Mouse (Mus musculus): ENCODE data around the gene Mbnl3. TPM values are rescaled to one million over a fixed set of nuclear protein-coding genes. Genes with fewer than 3 reads are reported as not detected.
A peak's percentile ranks its signal among the peaks of the same experiment; 100 is the strongest.

The Mbnl3 gene
- 16.6 and 18.5 TPM in 2 replicates for polyA plus RNA-seq (2015; fragmentation: Nextera tagmentation; extraction: Ambion mirVana)

GRCm38 (mm10) chrX:51206432-51206831 is at the start of gene Mbnl3:
TSS of gene Mbnl3 (minus strand) at chrX:51206532.
- peak within 1 kb of the TSS; percentile 87 for H3K27ac ChIP-seq (ENCODE audit: low read length)
- H3K4me1 ChIP-seq (replicated peaks; ENCODE audit: control insufficient read depth, insufficient read depth, low read length): peaks cover 5% of the 10 kb centered on the region; the same call in 1 of the 2 replicates
- H3K4me2 ChIP-seq (ENCODE audit: low read depth, low read length): peak within 1 kb of the TSS; percentile 68
- H3K9me3 ChIP-seq (ENCODE audit: control insufficient read depth, low read length): no peaks in the 10 kb centered on the region
- no peak for ATAC-seq (ENCODE audit: low read depth)
- 34% methylated on average over 11 of the region's 11 CpGs for WGBS
- H3K36me3 ChIP-seq (ENCODE audit: control insufficient read depth, insufficient read depth, low read length): no peaks in the 10 kb centered on the region
- peak within 1 kb of the TSS; percentile 71 for H3K9ac ChIP-seq (ENCODE audit: low read length)
- peak within 1 kb of the TSS; percentile 61 for H3K4me3 ChIP-seq (ENCODE audit: low read length)
- H3K27me3 ChIP-seq (ENCODE audit: control insufficient read depth, insufficient read depth, low read depth, low read length): no peaks in the 10 kb centered on the region

- peak overlapping the region; percentile 71 for H3K9ac ChIP-seq (ENCODE audit: low read length)
These were observed 596 bp downstream of the Mbnl3 start for GRCm38 (mm10) chrX:51205548-51206324.

GRCm38 (mm10) chrX:51204626-51205547 is 1.4 kb downstream of the Mbnl3 start:
- peak overlapping the region; percentile 87 for H3K27ac ChIP-seq (ENCODE audit: low read length)
- peak; percentile 88 for ATAC-seq (ENCODE audit: low read depth)
- H3K27me3 ChIP-seq (ENCODE audit: control insufficient read depth, insufficient read depth, low read depth, low read length): no peaks in the 10 kb centered on the region
- peak overlapping the region; percentile 68 for H3K4me2 ChIP-seq (ENCODE audit: low read depth, low read length)
- no peaks in the 10 kb centered on the region for H3K36me3 ChIP-seq (ENCODE audit: control insufficient read depth, insufficient read depth, low read length)
- 17% methylated on average over 39 of the region's 67 CpGs for WGBS
- no peaks in the 10 kb centered on the region for H3K9me3 ChIP-seq (ENCODE audit: control insufficient read depth, low read length)
- H3K4me1 ChIP-seq (replicated peaks; ENCODE audit: control insufficient read depth, insufficient read depth, low read length): peaks cover 5% of the 10 kb centered on the region; the same call in 1 of the 2 replicates
- peak overlapping the region; percentile 61 for H3K4me3 ChIP-seq (ENCODE audit: low read length)
- H3K9ac ChIP-seq (ENCODE audit: low read length): peak overlapping the region; percentile 71

More at GRCm38 (mm10) chrX:51205548-51206324, 596 bp downstream of the Mbnl3 start:
- peak; percentile 73 for ATAC-seq (ENCODE audit: low read depth)
- WGBS: 18% methylated on average over 45 of the region's 79 CpGs
- Histone ChIP-seq H3K9me3 (ENCODE audit: control insufficient read depth, low read length) (no peaks in the 10 kb centered on the region), H3K36me3 (ENCODE audit: control insufficient read depth, insufficient read depth, low read length) (no peaks in the 10 kb centered on the region), H3K4me2 (ENCODE audit: low read depth, low read length) (peak overlapping the region; percentile 68), H3K27ac (ENCODE audit: low read length) (peak overlapping the region; percentile 87), H3K27me3 (ENCODE audit: control insufficient read depth, insufficient read depth, low read depth, low read length) (no peaks in the 10 kb centered on the region), H3K4me1 (replicated peaks; ENCODE audit: control insufficient read depth, insufficient read depth, low read length) (peaks cover 5% of the 10 kb centered on the region; the same call in 1 of the 2 replicates), H3K4me3 (ENCODE audit: low read length) (peak overlapping the region; percentile 61)

- H3K4me1 ChIP-seq (replicated peaks; ENCODE audit: control insufficient read depth, insufficient read depth, low read length): no peaks in the 10 kb centered on the region; the same call in 1 of the 2 replicates
- no peak for ATAC-seq (ENCODE audit: low read depth)
- H3K27me3 ChIP-seq (ENCODE audit: control insufficient read depth, insufficient read depth, low read depth, low read length): no peaks in the 10 kb centered on the region
- H3K4me2 ChIP-seq (ENCODE audit: low read depth, low read length): no peak overlapping the region
- no peak overlapping the region for H3K27ac ChIP-seq (ENCODE audit: low read length)
- H3K4me3 ChIP-seq (ENCODE audit: low read length): no peak overlapping the region
- H3K36me3 ChIP-seq (ENCODE audit: control insufficient read depth, insufficient read depth, low read length): no peaks in the 10 kb centered on the region
- no peak overlapping the region for H3K9ac ChIP-seq (ENCODE audit: low read length)
- H3K9me3 ChIP-seq (ENCODE audit: control insufficient read depth, low read length): no peaks in the 10 kb centered on the region
These were observed 9.3 kb downstream of the Mbnl3 start for GRCm38 (mm10) chrX:51197012-51197411.

- H3K9ac ChIP-seq (ENCODE audit: low read length): no peak overlapping the region
- no peak overlapping the region for H3K27ac ChIP-seq (ENCODE audit: low read length)
- no peaks in the 10 kb centered on the region for H3K27me3 ChIP-seq (ENCODE audit: control insufficient read depth, insufficient read depth, low read depth, low read length)
- H3K4me2 ChIP-seq (ENCODE audit: low read depth, low read length): no peak overlapping the region
- no peaks in the 10 kb centered on the region for H3K4me1 ChIP-seq (replicated peaks; ENCODE audit: control insufficient read depth, insufficient read depth, low read length)
- H3K9me3 ChIP-seq (ENCODE audit: control insufficient read depth, low read length): no peaks in the 10 kb centered on the region
- no peak overlapping the region for H3K4me3 ChIP-seq (ENCODE audit: low read length)
- ATAC-seq (ENCODE audit: low read depth): no peak
- no peaks in the 10 kb centered on the region for H3K36me3 ChIP-seq (ENCODE audit: control insufficient read depth, insufficient read depth, low read length)
- 28% methylated on average over 2 of the region's 2 CpGs for WGBS
These were observed 34.4 kb downstream of the Mbnl3 start for GRCm38 (mm10) chrX:51171914-51172313.

GRCm38 (mm10) chrX:51171413-51171812 is 34.9 kb downstream of the Mbnl3 start:
- 55% methylated on average over 6 of the region's 6 CpGs for WGBS
- Histone ChIP-seq H3K4me2 (ENCODE audit: low read depth, low read length) (no peak overlapping the region), H3K36me3 (ENCODE audit: control insufficient read depth, insufficient read depth, low read length) (no peaks in the 10 kb centered on the region), H3K9me3 (ENCODE audit: control insufficient read depth, low read length) (no peaks in the 10 kb centered on the region), H3K4me3 (ENCODE audit: low read length) (no peak overlapping the region), H3K4me1 (replicated peaks; ENCODE audit: control insufficient read depth, insufficient read depth, low read length) (no peaks in the 10 kb centered on the region), H3K27me3 (ENCODE audit: control insufficient read depth, insufficient read depth, low read depth, low read length) (no peaks in the 10 kb centered on the region), H3K9ac (ENCODE audit: low read length) (no peak overlapping the region), H3K27ac (ENCODE audit: low read length) (no peak overlapping the region)
- ATAC-seq (ENCODE audit: low read depth): no peak

GRCm38 (mm10) chrX:51170404-51170803 is 35.9 kb downstream of the Mbnl3 start:
- 74% methylated on average over 1 of the region's 1 CpGs for WGBS
- Histone ChIP-seq H3K27me3 (ENCODE audit: control insufficient read depth, insufficient read depth, low read depth, low read length) (no peaks in the 10 kb centered on the region), H3K9me3 (ENCODE audit: control insufficient read depth, low read length) (no peaks in the 10 kb centered on the region), H3K27ac (ENCODE audit: low read length) (no peak overlapping the region), H3K9ac (ENCODE audit: low read length) (no peak overlapping the region), H3K4me3 (ENCODE audit: low read length) (no peak overlapping the region), H3K4me2 (ENCODE audit: low read depth, low read length) (no peak overlapping the region), H3K36me3 (ENCODE audit: control insufficient read depth, insufficient read depth, low read length) (no peaks in the 10 kb centered on the region), H3K4me1 (replicated peaks; ENCODE audit: control insufficient read depth, insufficient read depth, low read length) (no peaks in the 10 kb centered on the region)
- ATAC-seq (ENCODE audit: low read depth): no peak

GRCm38 (mm10) chrX:51169476-51170045 is 36.8 kb downstream of the Mbnl3 start:
- Histone ChIP-seq H3K36me3 (ENCODE audit: control insufficient read depth, insufficient read depth, low read length) (no peaks in the 10 kb centered on the region), H3K4me2 (ENCODE audit: low read depth, low read length) (no peak overlapping the region), H3K4me3 (ENCODE audit: low read length) (no peak overlapping the region), H3K4me1 (replicated peaks; ENCODE audit: control insufficient read depth, insufficient read depth, low read length) (no peaks in the 10 kb centered on the region), H3K9ac (ENCODE audit: low read length) (no peak overlapping the region), H3K27ac (ENCODE audit: low read length) (peak overlapping the region; percentile 36; the same call in 1 of the 2 replicates), H3K27me3 (ENCODE audit: control insufficient read depth, insufficient read depth, low read depth, low read length) (no peaks in the 10 kb centered on the region), H3K9me3 (ENCODE audit: control insufficient read depth, low read length) (no peaks in the 10 kb centered on the region)
- WGBS: 51% methylated on average over 5 of the region's 5 CpGs
- peak; percentile 91 for ATAC-seq (ENCODE audit: low read depth)

GRCm38 (mm10) chrX:51167976-51168375 is 38.4 kb downstream of the Mbnl3 start:
- H3K4me2 ChIP-seq (ENCODE audit: low read depth, low read length): no peak overlapping the region
- WGBS: 79% methylated on average over 3 of the region's 3 CpGs
- H3K36me3 ChIP-seq (ENCODE audit: control insufficient read depth, insufficient read depth, low read length): no peaks in the 10 kb centered on the region
- no peak overlapping the region for H3K27ac ChIP-seq (ENCODE audit: low read length)
- ATAC-seq (ENCODE audit: low read depth): no peak
- H3K9me3 ChIP-seq (ENCODE audit: control insufficient read depth, low read length): no peaks in the 10 kb centered on the region
- H3K4me3 ChIP-seq (ENCODE audit: low read length): no peak overlapping the region
- no peaks in the 10 kb centered on the region for H3K4me1 ChIP-seq (replicated peaks; ENCODE audit: control insufficient read depth, insufficient read depth, low read length)
- H3K9ac ChIP-seq (ENCODE audit: low read length): no peak overlapping the region
- no peaks in the 10 kb centered on the region for H3K27me3 ChIP-seq (ENCODE audit: control insufficient read depth, insufficient read depth, low read depth, low read length)

Data from lung, embryonic 16.5 days (tissue).